Comparison of ENCODE assay signal across 19 mouse cellular contexts in the genomic region with DNA sequence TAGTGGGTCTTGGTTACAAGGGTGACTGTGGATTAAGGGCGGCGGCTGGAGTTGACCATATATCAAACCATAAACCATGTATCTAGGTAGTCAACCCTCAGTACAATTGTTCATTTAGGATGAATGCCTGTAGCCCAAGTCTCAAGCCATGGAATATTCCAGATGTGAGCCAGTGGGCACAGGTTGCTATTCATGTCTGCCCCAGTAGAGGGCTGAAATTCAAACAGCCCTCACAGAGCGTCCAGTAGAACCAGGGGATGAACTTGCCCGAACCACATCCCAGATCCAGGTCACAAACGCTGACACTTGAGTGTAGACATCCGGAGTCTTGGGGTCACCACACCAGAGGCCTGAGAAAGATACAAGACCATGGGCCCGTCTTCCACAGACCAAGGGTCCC. TPM values are rescaled to one million over a fixed set of nuclear protein-coding genes. Genes with fewer than 3 reads are reported as not detected.
A peak's percentile ranks its signal among the peaks of the same experiment; 100 is the strongest.
DNase-seq lines count a peak whose midpoint lies in the region; ATAC-seq and TF ChIP-seq lines count a peak whose summit lies in the region.
"Had no signal": no experiment of that assay in that cellular context is flagged by ENCODE, and none has a peak within 500 bp of the region (broad histone marks: within the 10 kb centered on the region; RNA-seq: fewer than 3 reads in every experiment).

No protein-coding gene starts in this region.

- WGBS in forebrain, postnatal 0 days = 65% methylated on average over 7 of the region's 7 CpGs
- 64% methylated on average over 7 of the region's 7 CpGs for WGBS in forebrain, embryonic 14.5 days
- 62% methylated on average over 7 of the region's 7 CpGs for WGBS in limb, embryonic 10.5 days
- WGBS in forebrain, embryonic 11.5 days = 64% methylated on average over 7 of the region's 7 CpGs

- H3K36me3 ChIP-seq in forebrain, postnatal 0 days (ENCODE audit: insufficient read depth) = no peaks in the 10 kb centered on the region
- H3K36me3 ChIP-seq in forebrain, embryonic 14.5 days (ENCODE audit: control insufficient read depth, insufficient read depth, low read length) = no peaks in the 10 kb centered on the region
- H3K36me3 ChIP-seq in limb, embryonic 10.5 days = no peaks in the 10 kb centered on the region
- H3K36me3 ChIP-seq in forebrain, embryonic 11.5 days (ENCODE audit: control insufficient read depth, insufficient read depth, low read length) = no peaks in the 10 kb centered on the region
- H3K36me3 ChIP-seq: hindbrain, embryonic 15.5 days; liver, embryonic 13.5 days; neural tube, embryonic 15.5 days had no signal

- H3K9me3 ChIP-seq in forebrain, postnatal 0 days (ENCODE audit: low read length) = no peaks in the 10 kb centered on the region
- no peaks in the 10 kb centered on the region for H3K9me3 ChIP-seq in forebrain, embryonic 14.5 days (replicated peaks; ENCODE audit: control insufficient read depth, low read length)
- no peaks in the 10 kb centered on the region for H3K9me3 ChIP-seq in limb, embryonic 10.5 days (replicated peaks)
- H3K9me3 ChIP-seq in forebrain, embryonic 11.5 days (ENCODE audit: control insufficient read depth, low read length) = no peaks in the 10 kb centered on the region
- H3K9me3 ChIP-seq: hindbrain, embryonic 15.5 days; liver, embryonic 13.5 days; megakaryocyte, embryonic 14.5 days; neural tube, embryonic 15.5 days had no signal

- no peaks in the 10 kb centered on the region; the same call in 1 of the 2 replicates for H3K27me3 ChIP-seq in forebrain, postnatal 0 days (ENCODE audit: insufficient read depth, low read length)
- H3K27me3 ChIP-seq in forebrain, embryonic 14.5 days (replicated peaks; ENCODE audit: control insufficient read depth, insufficient read depth, low read length) = peaks cover 18% of the 10 kb centered on the region
- H3K27me3 ChIP-seq in limb, embryonic 10.5 days (ENCODE audit: low read depth, poor library complexity, severe bottlenecking) = peaks cover 66% of the 10 kb centered on the region
- peaks cover 26% of the 10 kb centered on the region for H3K27me3 ChIP-seq in forebrain, embryonic 11.5 days (ENCODE audit: control insufficient read depth, insufficient read depth, low read length)

- no peak overlapping the region for H3K4me3 ChIP-seq in forebrain, postnatal 0 days (ENCODE audit: low read depth, low read length)
- no peak overlapping the region for H3K4me3 ChIP-seq in forebrain, embryonic 14.5 days (ENCODE audit: low read depth, low read length)
- no peak overlapping the region for H3K4me3 ChIP-seq in limb, embryonic 10.5 days
- no peak overlapping the region for H3K4me3 ChIP-seq in forebrain, embryonic 11.5 days (ENCODE audit: low read depth, low read length)
- H3K4me3 ChIP-seq: hindbrain, embryonic 15.5 days; liver, embryonic 13.5 days; megakaryocyte, embryonic 14.5 days; neural tube, embryonic 15.5 days had no signal

- H3K4me1 ChIP-seq in forebrain, postnatal 0 days (ENCODE audit: insufficient read depth) = no peaks in the 10 kb centered on the region
- H3K4me1 ChIP-seq in forebrain, embryonic 14.5 days (ENCODE audit: control insufficient read depth, insufficient read depth, low read length) = 0 out of 2 replicates have a peak, but pooled peaks cover 3% of the 10 kb centered on the region
- peaks cover 36% of the 10 kb centered on the region for H3K4me1 ChIP-seq in limb, embryonic 10.5 days
- peaks cover 9% of the 10 kb centered on the region for H3K4me1 ChIP-seq in forebrain, embryonic 11.5 days (replicated peaks; ENCODE audit: control insufficient read depth, insufficient read depth, low read length)

- H3K9ac ChIP-seq in forebrain, postnatal 0 days = no peak overlapping the region
- H3K9ac ChIP-seq in forebrain, embryonic 14.5 days (ENCODE audit: low read length) = no peak overlapping the region
- H3K9ac ChIP-seq in forebrain, embryonic 11.5 days (ENCODE audit: low read length) = no peak overlapping the region
- H3K9ac ChIP-seq: hindbrain, embryonic 15.5 days; liver, embryonic 13.5 days; neural tube, embryonic 15.5 days had no signal

- peak; percentile 47 for TF ChIP-seq CTCF in forebrain, postnatal 0 days (IDR thresholded peaks at IDR 0.05; ENCODE audit: low read depth)

- DNase-seq in forebrain, postnatal 0 days = no peak
- DNase-seq in forebrain, embryonic 14.5 days (ENCODE audit: low spot score) = no peak
- peak; percentile 44 to 54 for DNase-seq in kidney, postnatal 25 days
- no peak for DNase-seq in kidney, adult 9 months
- peak; percentile 52 for DNase-seq in lung, postnatal 10 days
- no peak for DNase-seq in lung, postnatal 14 days
- no peak for DNase-seq in limb, embryonic 10.5 days (ENCODE audit: low spot score)
- DNase-seq in forebrain, embryonic 11.5 days (ENCODE audit: low spot score) = no peak
- DNase-seq: B cell, adult 2 months; cerebellum, adult 2 months; liver, embryonic 13.5 days; retina, postnatal 1 day; spleen, adult 18-20 months; thymus, postnatal 36 days had no signal

- H3K27ac ChIP-seq in forebrain, postnatal 0 days (ENCODE audit: low read depth, low read length) = no peak overlapping the region
- H3K27ac ChIP-seq in forebrain, embryonic 14.5 days (ENCODE audit: low read depth, low read length) = no peak overlapping the region
- no peak overlapping the region for H3K27ac ChIP-seq in limb, embryonic 10.5 days
- H3K27ac ChIP-seq in forebrain, embryonic 11.5 days (ENCODE audit: low read depth, low read length) = no peak overlapping the region
- H3K27ac ChIP-seq: hindbrain, embryonic 15.5 days; liver, embryonic 13.5 days; neural tube, embryonic 15.5 days had no signal

- H3K4me2 ChIP-seq in forebrain, postnatal 0 days (ENCODE audit: low read depth) = no peak overlapping the region
- H3K4me2 ChIP-seq in forebrain, embryonic 14.5 days (ENCODE audit: low read length) = no peak overlapping the region
- no peak overlapping the region for H3K4me2 ChIP-seq in forebrain, embryonic 11.5 days (ENCODE audit: low read depth, low read length, severe bottlenecking)
- H3K4me2 ChIP-seq: hindbrain, embryonic 15.5 days; liver, embryonic 13.5 days; neural tube, embryonic 15.5 days had no signal

- ATAC-seq in forebrain, postnatal 0 days = no peak
- no peak for ATAC-seq in forebrain, embryonic 14.5 days
- no peak for ATAC-seq in forebrain, embryonic 11.5 days (replicated peaks; ENCODE audit: low FRiP score)

RNA-seq across cellular contexts. Expression of gene Fstl3, which starts 6.0 kb away (rescaled TPM):
- total RNA-seq in forebrain, postnatal 0 days (2014; rRNA removed) = 2.1 and 4.5 TPM in 2 replicates
- polyA plus RNA-seq in forebrain, postnatal 0 days (2015; fragmentation: Nextera tagmentation; extraction: Ambion mirVana) = 1.7 and 2.8 TPM in 2 replicates
- 0.58 and 0.96 TPM in 2 replicates for polyA plus RNA-seq in forebrain, embryonic 14.5 days (2014; fragmentation: Nextera tagmentation; extraction: Ambion mirVana)
- 1.8 and 2.3 TPM in 2 replicates for polyA plus RNA-seq in limb, embryonic 10.5 days (2016; fragmentation: Nextera tagmentation; extraction: Ambion mirVana)
- 0.41 and 1.0 TPM in 2 replicates for polyA plus RNA-seq in forebrain, embryonic 11.5 days (2014; fragmentation: Nextera tagmentation; extraction: Ambion mirVana)

RNA-seq across cellular contexts. Expression of gene Prss57, which starts 7.7 kb away (rescaled TPM):
- total RNA-seq in forebrain, postnatal 0 days (2014; rRNA removed) = 0.31 TPM in 1 of 2 replicates, not detected in the other
- 0.35 and 0.67 TPM in 2 replicates for polyA plus RNA-seq in forebrain, postnatal 0 days (2015; fragmentation: Nextera tagmentation; extraction: Ambion mirVana)
- polyA plus RNA-seq in forebrain, embryonic 14.5 days (2014; fragmentation: Nextera tagmentation; extraction: Ambion mirVana) = 0.37 TPM in 1 of 2 replicates, not detected in the other
- polyA plus RNA-seq in limb, embryonic 10.5 days (2016; fragmentation: Nextera tagmentation; extraction: Ambion mirVana) = 0.19 TPM in 1 of 2 replicates, not detected in the other
- polyA plus RNA-seq in forebrain, embryonic 11.5 days (2014; fragmentation: Nextera tagmentation; extraction: Ambion mirVana) = not detected in 2 replicates
- total RNA-seq: monocyte, adult 5-6 weeks had no signal

RNA-seq across cellular contexts. Expression of gene Palm, which starts 10.3 kb away (rescaled TPM):
- 154 and 178 TPM in 2 replicates for total RNA-seq in forebrain, postnatal 0 days (2014; rRNA removed)
- 351 and 365 TPM in 2 replicates for polyA plus RNA-seq in forebrain, postnatal 0 days (2015; fragmentation: Nextera tagmentation; extraction: Ambion mirVana)
- 182 and 257 TPM in 2 replicates for polyA plus RNA-seq in forebrain, embryonic 14.5 days (2014; fragmentation: Nextera tagmentation; extraction: Ambion mirVana)
- 121 and 126 TPM in 2 replicates for polyA plus RNA-seq in limb, embryonic 10.5 days (2016; fragmentation: Nextera tagmentation; extraction: Ambion mirVana)
- 140 and 157 TPM in 2 replicates for polyA plus RNA-seq in forebrain, embryonic 11.5 days (2014; fragmentation: Nextera tagmentation; extraction: Ambion mirVana)

RNA-seq across cellular contexts. Expression of gene Rnf126, which starts 16.3 kb away (rescaled TPM):
- total RNA-seq in forebrain, postnatal 0 days (2014; rRNA removed) = 54.1 and 88.3 TPM in 2 replicates
- polyA plus RNA-seq in forebrain, postnatal 0 days (2015; fragmentation: Nextera tagmentation; extraction: Ambion mirVana) = 131 and 143 TPM in 2 replicates
- polyA plus RNA-seq in forebrain, embryonic 14.5 days (2014; fragmentation: Nextera tagmentation; extraction: Ambion mirVana) = 60.6 and 75.7 TPM in 2 replicates
- polyA plus RNA-seq in limb, embryonic 10.5 days (2016; fragmentation: Nextera tagmentation; extraction: Ambion mirVana) = 141 and 151 TPM in 2 replicates
- polyA plus RNA-seq in forebrain, embryonic 11.5 days (2014; fragmentation: Nextera tagmentation; extraction: Ambion mirVana) = 118 TPM in 2 replicates

RNA-seq across cellular contexts. Expression of gene Fgf22, which starts 28.2 kb away (rescaled TPM):
- total RNA-seq in forebrain, postnatal 0 days (2014; rRNA removed) = 0.62 and 1.0 TPM in 2 replicates
- 0.99 and 1.7 TPM in 2 replicates for polyA plus RNA-seq in forebrain, postnatal 0 days (2015; fragmentation: Nextera tagmentation; extraction: Ambion mirVana)
- polyA plus RNA-seq in forebrain, embryonic 14.5 days (2014; fragmentation: Nextera tagmentation; extraction: Ambion mirVana) = 0.28 and 0.38 TPM in 2 replicates
- 0.28 and 0.65 TPM in 2 replicates for polyA plus RNA-seq in limb, embryonic 10.5 days (2016; fragmentation: Nextera tagmentation; extraction: Ambion mirVana)
- polyA plus RNA-seq in forebrain, embryonic 11.5 days (2014; fragmentation: Nextera tagmentation; extraction: Ambion mirVana) = 0.36 and 0.40 TPM in 2 replicates
- total RNA-seq: granulocyte monocyte progenitor cell, adult 5-6 weeks; monocyte, adult 5-6 weeks had no signal
- polyA plus RNA-seq: liver, embryonic 13.5 days had no signal

Comparison
In these comparisons a context has a peak if more than half of its experiments do, and no peak if none do; other contexts are left out.
1. DNase-seq: peak in kidney, postnatal 25 days (2 of 2) and lung, postnatal 10 days (single experiment); none in forebrain, postnatal 0 days (single experiment), forebrain, embryonic 14.5 days (single experiment), kidney, adult 9 months (single experiment), lung, postnatal 14 days (single experiment), limb, embryonic 10.5 days (single experiment) and forebrain, embryonic 11.5 days (single experiment).